Mouse (Mus musculus) lung, adult 2 months (tissue): ENCODE data around the gene Stab2.

Experiments
- CTCF ChIP-seq: fragments of 200-500 bp; IDR thresholded peaks from 2 replicates; pipeline ENCODE4 v1.5.1; 2011; ENCODE audit warnings: mild to moderate bottlenecking, low read length, control low read depth; ENCODE audit not compliant: insufficient read depth
- POLR2A ChIP-seq: fragments of 200-500 bp; IDR thresholded peaks from 2 replicates; pipeline ENCODE4 v1.6.1; 2011; ENCODE audit warnings: low read depth, mild to moderate bottlenecking, control low read depth, low read length, borderline replicate concordance; ENCODE audit errors: extremely low read depth

DNA sequence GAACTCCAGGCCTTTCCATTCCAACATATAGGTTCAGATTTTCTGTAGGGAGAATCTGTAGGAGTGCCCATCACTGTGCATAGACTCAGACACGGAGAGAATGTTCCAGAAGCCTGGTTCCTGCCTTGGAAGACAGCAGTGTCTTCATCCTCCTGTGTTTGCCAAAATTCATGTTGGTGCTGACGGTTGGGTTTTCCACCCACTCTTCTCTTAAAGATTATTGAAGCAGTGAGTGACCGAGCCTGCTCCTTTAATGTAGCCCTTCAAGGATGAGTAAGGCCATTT lies 332 bp upstream of the Stab2 start:
- TF ChIP-seq CTCF, result no peak
- no peak for TF ChIP-seq POLR2A
